Mouse (Mus musculus) midbrain, embryonic 11.5 days (tissue): ENCODE measurements around the gene Arnt. TPM values are rescaled to one million over a fixed set of nuclear protein-coding genes. Genes with fewer than 3 reads are reported as not detected.

ENCODE experiments used
- polyA plus RNA-seq: library from polyadenylated mRNA; unstranded; fragments of >200 nt; fragmentation: Nextera tagmentation; extraction: Ambion mirVana; gene quantifications from 2 replicates; pipeline ENCODE4 v1.2.1, GENCODE M21; 2014

Arnt gene
- polyA plus RNA-seq, 1 experiment from 2014 or later: 27.0 TPM

Other genes starting within 250 kb of the Arnt start
- 6.0 and 6.9 TPM in 2 replicates for gene Gabpb2, start 216.5 kb upstream of the Arnt start, polyA plus RNA-seq
- gene Cdc42se1, start 205.7 kb upstream of the Arnt start, polyA plus RNA-seq: 105 and 106 TPM in 2 replicates
- gene Mllt11, start 202.2 kb upstream of the Arnt start, polyA plus RNA-seq: 124 and 144 TPM in 2 replicates
- gene Gm128, start 192.8 kb upstream of the Arnt start, polyA plus RNA-seq: 0.18 and 0.48 TPM in 2 replicates
- gene Bnipl, start 183.2 kb upstream of the Arnt start, polyA plus RNA-seq: 0.20 TPM in 1 of 2 replicates, not detected in the other
- 38.8 and 43.3 TPM in 2 replicates for gene Mindy1, start 153.0 kb upstream of the Arnt start, polyA plus RNA-seq
- gene Prune1, start 152.3 kb upstream of the Arnt start, polyA plus RNA-seq: 28.0 and 29.7 TPM in 2 replicates
- gene Anxa9, start 127.2 kb upstream of the Arnt start, polyA plus RNA-seq: 0.87 and 1.3 TPM in 2 replicates
- gene Cers2, start 119.6 kb upstream of the Arnt start, polyA plus RNA-seq: 94.1 and 97.1 TPM in 2 replicates
- gene Setdb1, start 77.2 kb upstream of the Arnt start, polyA plus RNA-seq: 60.9 and 69.3 TPM in 2 replicates
- gene 4930558C23Rik, start 31.5 kb upstream of the Arnt start, polyA plus RNA-seq: not detected in 2 replicates
- 6.7 and 8.0 TPM in 2 replicates for gene Ctsk, start 64.9 kb downstream of the Arnt start, polyA plus RNA-seq
- 10.2 TPM in 2 replicates for gene Ctss, start 92.4 kb downstream of the Arnt start, polyA plus RNA-seq
- gene Hormad1, start 125.3 kb downstream of the Arnt start, polyA plus RNA-seq: not detected in 2 replicates
- gene Golph3l, start 154.5 kb downstream of the Arnt start, polyA plus RNA-seq: 41.8 and 45.1 TPM in 2 replicates
- 88.1 and 93.2 TPM in 2 replicates for gene Ensa, start 190.6 kb downstream of the Arnt start, polyA plus RNA-seq
- 74.1 and 79.9 TPM in 2 replicates for gene Mcl1, start 224.4 kb downstream of the Arnt start, polyA plus RNA-seq